Comparison of ENCODE assay signal across 21 mouse cellular contexts in genomic region chr13:112902176-112902575, GRCm38 (mm10).
"Had no signal": no experiment of that assay in that cellular context is flagged by ENCODE, and none has a peak within 500 bp of the region (broad histone marks: within the 10 kb centered on the region; RNA-seq: fewer than 3 reads in every experiment).

No protein-coding gene starts in this region.

- H3K9ac ChIP-seq: liver, embryonic 15.5 days; liver, postnatal 0 days; lung, embryonic 15.5 days; midbrain, embryonic 12.5 days; neural tube, embryonic 13.5 days; neural tube, embryonic 15.5 days had no signal

- H3K4me2 ChIP-seq: liver, embryonic 15.5 days; lung, embryonic 15.5 days; midbrain, embryonic 12.5 days; neural tube, embryonic 13.5 days; neural tube, embryonic 15.5 days had no signal

- H3K27me3 ChIP-seq: liver, embryonic 15.5 days; lung, embryonic 15.5 days; midbrain, embryonic 12.5 days; neural tube, embryonic 13.5 days; neural tube, embryonic 15.5 days had no signal

- H3K9me3 ChIP-seq: liver, embryonic 15.5 days; lung, embryonic 15.5 days; midbrain, embryonic 10.5 days; midbrain, embryonic 12.5 days; neural tube, embryonic 13.5 days; neural tube, embryonic 15.5 days had no signal

- ATAC-seq: liver, postnatal 0 days; midbrain, embryonic 16.5 days had no signal

- H3K4me1 ChIP-seq: liver, embryonic 15.5 days; lung, embryonic 15.5 days; midbrain, embryonic 10.5 days; midbrain, embryonic 12.5 days; neural tube, embryonic 13.5 days; neural tube, embryonic 15.5 days had no signal

- H3K27ac ChIP-seq: liver, embryonic 15.5 days; lung, embryonic 15.5 days; macrophage; midbrain, embryonic 10.5 days; midbrain, embryonic 12.5 days; neural tube, embryonic 13.5 days; neural tube, embryonic 15.5 days had no signal

- H3K4me3 ChIP-seq: liver, embryonic 15.5 days; lung, embryonic 15.5 days; midbrain, embryonic 10.5 days; midbrain, embryonic 12.5 days; myocyte; neural tube, embryonic 13.5 days; neural tube, embryonic 15.5 days had no signal

- DNase-seq: liver, postnatal 0 days; lung, adult 2 months; lung, postnatal 14 days; midbrain, embryonic 14.5 days; retina, postnatal 1 day; right cerebral cortex, adult 18-20 months; right cerebral cortex, postnatal 25 days; right cerebral cortex, postnatal 4 days; spleen, adult 18-20 months; thymus, adult 18-20 months; thymus, postnatal 14 days; thymus, postnatal 36 days had no signal
